Mouse (Mus musculus): ENCODE measurements around the gene Taar7a. TPM values are rescaled to one million over a fixed set of nuclear protein-coding genes. Genes with fewer than 3 reads are reported as not detected.

The Taar7a gene
- polyA plus RNA-seq, 1 experiment, result not detected

GRCm38 (mm10) chr10:23949508-23950005, 43.7 kb downstream of the Taar7a start, which contains the start of gene Taar3:
Gene Taar3, plus strand, starts transcription at chr10:23949558.
- peak; percentile 7 to 25 for DNase-seq (ENCODE audit: extremely low spot score in 1 of 2, low spot score in 1 of 2)

- no peak for DNase-seq (ENCODE audit: extremely low spot score in 1 of 2, low spot score in 1 of 2)
Measured at GRCm38 (mm10) chr10:23948026-23948425, 45.3 kb downstream of the Taar7a start.

GRCm38 (mm10) chr10:23942465-23942864, 50.8 kb downstream of the Taar7a start:
- no peak for DNase-seq (ENCODE audit: extremely low spot score in 1 of 2, low spot score in 1 of 2)

Other genes with a start within 250 kb of the Taar7a start
- gene Rps12, start 206.2 kb downstream of the Taar7a start, polyA plus RNA-seq (2012; rRNA removed), result 1,411 and 1,452 TPM in 2 replicates
- 20.6 and 29.9 TPM in 2 replicates for gene Slc18b1, start 196.5 kb downstream of the Taar7a start, polyA plus RNA-seq (2012; rRNA removed)
- 0.04 and 0.12 TPM in 2 replicates for gene Vnn3, start 142.0 kb downstream of the Taar7a start, polyA plus RNA-seq (2012; rRNA removed)
- 0.50 and 0.61 TPM in 2 replicates for gene Vnn1, start 98.8 kb downstream of the Taar7a start, polyA plus RNA-seq (2012; rRNA removed)
- not detected in 2 replicates for gene Taar1, start 73.1 kb downstream of the Taar7a start, polyA plus RNA-seq (2012; rRNA removed)
- gene Taar2, start 54.9 kb downstream of the Taar7a start, polyA plus RNA-seq (2012; rRNA removed), result not detected in 2 replicates
- gene Taar3, start 43.9 kb downstream of the Taar7a start, polyA plus RNA-seq (2012; rRNA removed), result not detected in 2 replicates
- gene Taar4, start 33.0 kb downstream of the Taar7a start, polyA plus RNA-seq (2012; rRNA removed), result not detected in 2 replicates
- not detected in 2 replicates for gene Taar5, start 22.8 kb downstream of the Taar7a start, polyA plus RNA-seq (2012; rRNA removed)
- gene Taar6, start 7.8 kb downstream of the Taar7a start, polyA plus RNA-seq (2012; rRNA removed), result not detected in 2 replicates
- gene Taar7b, start 6.5 kb upstream of the Taar7a start, polyA plus RNA-seq (2012; rRNA removed), result not detected in 2 replicates
- not detected in 2 replicates for gene Taar7d, start 33.7 kb upstream of the Taar7a start, polyA plus RNA-seq (2012; rRNA removed)
- gene Taar7e, start 44.1 kb upstream of the Taar7a start, polyA plus RNA-seq (2012; rRNA removed), result not detected in 2 replicates
- gene Taar7f, start 56.0 kb upstream of the Taar7a start, polyA plus RNA-seq (2012; rRNA removed), result not detected in 2 replicates
- gene Taar8a, start 83.0 kb upstream of the Taar7a start, polyA plus RNA-seq (2012; rRNA removed), result not detected in 2 replicates
- not detected in 2 replicates for gene Taar8b, start 98.8 kb upstream of the Taar7a start, polyA plus RNA-seq (2012; rRNA removed)
- gene Taar8c, start 108.4 kb upstream of the Taar7a start, polyA plus RNA-seq (2012; rRNA removed), result not detected in 2 replicates
- gene Taar9, start 116.1 kb upstream of the Taar7a start, polyA plus RNA-seq (2012; rRNA removed), result not detected in 2 replicates
- 174 and 175 TPM in 2 replicates for gene Stx7, start 155.8 kb upstream of the Taar7a start, polyA plus RNA-seq (2012; rRNA removed)
- 6.6 and 6.9 TPM in 2 replicates for gene Moxd1, start 230.0 kb upstream of the Taar7a start, polyA plus RNA-seq (2012; rRNA removed)

Data from frontal cortex, adult 2 months (tissue).